In the genomic region with DNA sequence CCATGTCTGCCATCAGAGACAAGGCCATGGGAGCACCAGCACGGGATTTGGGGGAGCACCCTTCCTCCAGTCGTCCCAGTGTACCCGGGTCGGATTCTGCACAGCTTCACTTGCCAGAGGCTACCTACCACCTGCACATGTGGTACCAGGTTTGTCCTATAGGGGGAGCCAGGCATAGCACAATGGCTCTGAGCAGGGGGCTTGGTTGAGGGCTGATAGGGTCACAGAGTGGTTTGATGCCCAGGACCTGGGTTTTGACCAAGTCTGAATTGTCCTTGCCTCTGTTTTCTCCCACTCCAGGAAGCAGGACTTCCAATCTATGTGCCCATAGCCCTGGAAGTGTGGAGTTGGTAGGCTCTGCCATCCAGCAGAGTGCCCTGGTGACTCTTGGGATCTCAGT, we compare ENCODE assay signal across 11 mouse cellular contexts. TPM values are rescaled to one million over a fixed set of nuclear protein-coding genes. Genes with fewer than 3 reads are reported as not detected.
DNase-seq lines count a peak whose midpoint lies in the region; ATAC-seq and TF ChIP-seq lines count a peak whose summit lies in the region.
"Had no signal": no experiment of that assay in that cellular context is flagged by ENCODE, and none has a peak within 500 bp of the region (broad histone marks: within the 10 kb centered on the region; RNA-seq: fewer than 3 reads in every experiment).

No protein-coding gene starts in this region.

- TF ChIP-seq CTCF in heart, adult 2 months (IDR thresholded peaks at IDR 0.05): peak; percentile 71

- 49% methylated on average over 4 of the region's 4 CpGs for WGBS in heart, adult 2 months
- 51% methylated on average over 4 of the region's 4 CpGs for WGBS in embryonic facial prominence, embryonic 10.5 days

- peaks cover 12% of the 10 kb centered on the region for H3K4me1 ChIP-seq in heart, adult 2 months (ENCODE audit: control insufficient read depth, insufficient read depth, low read length)
- H3K4me1 ChIP-seq in embryonic facial prominence, embryonic 10.5 days: peaks cover 27% of the 10 kb centered on the region

- TF ChIP-seq POLR2A in heart, adult 2 months (IDR thresholded peaks at IDR 0.05; ENCODE audit: insufficient read depth, low read depth, low read length): no peak

- no peak overlapping the region for H3K4me3 ChIP-seq in heart, adult 2 months
- no peak overlapping the region for H3K4me3 ChIP-seq in embryonic facial prominence, embryonic 10.5 days

- no peak for ATAC-seq in activated CD4-positive, CD25-positive, alpha-beta regulatory T cell, adult 4 months
- ATAC-seq in frontal cortex, adult (ENCODE audit: low TSS enrichment): no peak
- ATAC-seq: forebrain, embryonic 14.5 days; inflammation-experienced regulatory T-cells, adult 6 months had no signal

- no peaks in the 10 kb centered on the region for H3K27me3 ChIP-seq in heart, adult 2 months (ENCODE audit: control insufficient read depth, insufficient read depth, low read length)
- H3K27me3 ChIP-seq in embryonic facial prominence, embryonic 10.5 days (replicated peaks; ENCODE audit: low read depth, poor library complexity, severe bottlenecking): no peaks in the 10 kb centered on the region; the same call in 1 of the 2 replicates

- no peaks in the 10 kb centered on the region for H3K79me2 ChIP-seq in heart, adult 2 months (replicated peaks; ENCODE audit: control insufficient read depth, insufficient read depth, low read length)

- no peak for TF ChIP-seq EP300 in heart, adult 2 months (IDR thresholded peaks at IDR 0.05; ENCODE audit: insufficient read depth, low read depth, low read length)

- no peak overlapping the region for H3K9ac ChIP-seq in heart, adult 2 months (ENCODE audit: low read depth, low read length)

- H3K9me3 ChIP-seq in embryonic facial prominence, embryonic 10.5 days: no peaks in the 10 kb centered on the region

- H3K36me3 ChIP-seq in heart, adult 2 months (ENCODE audit: control insufficient read depth, insufficient read depth, low read length): no peaks in the 10 kb centered on the region
- no peaks in the 10 kb centered on the region for H3K36me3 ChIP-seq in embryonic facial prominence, embryonic 10.5 days (replicated peaks)

- no peak overlapping the region for H3K27ac ChIP-seq in heart, adult 2 months
- H3K27ac ChIP-seq in embryonic facial prominence, embryonic 10.5 days (replicated peaks): no peak overlapping the region

- no peak for DNase-seq in heart, adult 2 months
- DNase-seq in heart, adult 9 months (ENCODE audit: low spot score in 2 of 2): no peak
- peak; percentile 61 for DNase-seq in CD4-positive helper T cell, adult 2 months (ENCODE audit: low read depth, low spot score)
- peak; percentile 44 for DNase-seq in embryonic facial prominence, embryonic 10.5 days (ENCODE audit: low spot score)
- DNase-seq in naive thymus-derived CD4-positive, alpha-beta T cell, adult 2 months (ENCODE audit: low read depth): peak; percentile 76
- no peak for DNase-seq in left cerebral cortex, postnatal 4 days

- intact Hi-C loops in heart, adult 2 months (cut with DNase I): no loop called here
- intact Hi-C loops in left cerebral cortex, postnatal 4 days (cut with DNase I): no loop called here

RNA-seq across cellular contexts. Expression of a gene that starts 3.0 kb away (rescaled TPM):
- total RNA-seq in heart, adult 2 months (2021): 1 to 10 TPM; 6.1 to 7.0 TPM
- polyA plus RNA-seq in heart, adult 2 months (2012; rRNA removed): 16.1 and 18.8 TPM in 2 replicates
- polyA plus RNA-seq in embryonic facial prominence, embryonic 10.5 days (2016; fragmentation: Nextera tagmentation; extraction: Ambion mirVana): 0.45 and 1.4 TPM in 2 replicates
- polyA plus RNA-seq in activated CD4-positive, CD25-positive, alpha-beta regulatory T cell, adult 4 months (2017; shearing (Covaris generic)): 100 to 1,000 TPM in 1 of 2 experiments, 10 to 100 TPM in 1; 57.3 to 109 TPM
- 1 to 10 TPM in 1 of 2 experiments, under 1 TPM in 1; 0.58 to 1.1 TPM for total RNA-seq in left cerebral cortex, postnatal 4 days (2021)
- polyA plus RNA-seq: forebrain, embryonic 14.5 days had no signal

RNA-seq across cellular contexts. Expression of a gene that starts 26.5 kb away (rescaled TPM):
- 10 to 100 TPM; 77.1 to 95.9 TPM for total RNA-seq in heart, adult 2 months (2021)
- 77.3 and 110 TPM in 2 replicates for polyA plus RNA-seq in heart, adult 2 months (2012; rRNA removed)
- polyA plus RNA-seq in embryonic facial prominence, embryonic 10.5 days (2016; fragmentation: Nextera tagmentation; extraction: Ambion mirVana): 41.2 and 42.3 TPM in 2 replicates
- polyA plus RNA-seq in activated CD4-positive, CD25-positive, alpha-beta regulatory T cell, adult 4 months (2017; shearing (Covaris generic)): 1 to 10 TPM; 6.5 to 7.6 TPM
- 10 to 100 TPM; 19.5 to 19.8 TPM for total RNA-seq in left cerebral cortex, postnatal 4 days (2021)

RNA-seq across cellular contexts. Expression of a gene that starts 35.3 kb away (rescaled TPM):
- not detected for total RNA-seq in heart, adult 2 months (2021)
- 0.10 TPM in 1 of 2 replicates, not detected in the other for polyA plus RNA-seq in heart, adult 2 months (2012; rRNA removed)
- polyA plus RNA-seq in embryonic facial prominence, embryonic 10.5 days (2016; fragmentation: Nextera tagmentation; extraction: Ambion mirVana): 84.4 and 151 TPM in 2 replicates
- polyA plus RNA-seq in activated CD4-positive, CD25-positive, alpha-beta regulatory T cell, adult 4 months (2017; shearing (Covaris generic)): 1 to 10 TPM; 1.0 to 1.1 TPM
- 10 to 100 TPM; 56.8 to 74.5 TPM for total RNA-seq in left cerebral cortex, postnatal 4 days (2021)

RNA-seq across cellular contexts. Expression of a gene that starts 38.5 kb away (rescaled TPM):
- 10 to 100 TPM; 40.7 to 43.9 TPM for total RNA-seq in heart, adult 2 months (2021)
- 59.6 and 81.2 TPM in 2 replicates for polyA plus RNA-seq in heart, adult 2 months (2012; rRNA removed)
- polyA plus RNA-seq in embryonic facial prominence, embryonic 10.5 days (2016; fragmentation: Nextera tagmentation; extraction: Ambion mirVana): 49.2 and 50.1 TPM in 2 replicates
- 10 to 100 TPM; 37.4 to 40.1 TPM for polyA plus RNA-seq in activated CD4-positive, CD25-positive, alpha-beta regulatory T cell, adult 4 months (2017; shearing (Covaris generic))
- total RNA-seq in left cerebral cortex, postnatal 4 days (2021): 10 to 100 TPM; 34.5 to 39.8 TPM

RNA-seq across cellular contexts. Expression of a gene that starts 56.0 kb away (rescaled TPM):
- total RNA-seq in heart, adult 2 months (2021): not detected
- 0.16 TPM in 1 of 2 replicates, not detected in the other for polyA plus RNA-seq in heart, adult 2 months (2012; rRNA removed)
- polyA plus RNA-seq in embryonic facial prominence, embryonic 10.5 days (2016; fragmentation: Nextera tagmentation; extraction: Ambion mirVana): 0.34 and 0.41 TPM in 2 replicates
- not detected for polyA plus RNA-seq in activated CD4-positive, CD25-positive, alpha-beta regulatory T cell, adult 4 months (2017; shearing (Covaris generic))
- total RNA-seq in left cerebral cortex, postnatal 4 days (2021): under 1 TPM; 0.28 to 0.54 TPM
- total RNA-seq: megakaryocyte progenitor cell, adult 5-6 weeks had no signal
- polyA plus RNA-seq: inflammation-experienced regulatory T-cells, adult 6 months had no signal

Comparison
In these comparisons a context has a peak if more than half of its experiments do, and no peak if none do; other contexts are left out.
1. DNase-seq: peak in CD4-positive helper T cell, adult 2 months (single experiment), embryonic facial prominence, embryonic 10.5 days (single experiment) and naive thymus-derived CD4-positive, alpha-beta T cell, adult 2 months (single experiment); none in heart, adult 2 months (0 of 2), heart, adult 9 months (0 of 2) and left cerebral cortex, postnatal 4 days (single experiment).
2. RNA of a gene that starts 35.3 kb away (polyA plus RNA-seq): 84.4 to 151 TPM in embryonic facial prominence, embryonic 10.5 days; 1.0 to 1.1 TPM in activated CD4-positive, CD25-positive, alpha-beta regulatory T cell, adult 4 months and 0.10 TPM in heart, adult 2 months; every median in the first group is over 10 times any median in the second.